Mouse (Mus musculus) neural tube, embryonic 11.5 days (tissue): ENCODE results near the gene Mrgprf. TPM values are rescaled to one million over a fixed set of nuclear protein-coding genes. Genes with fewer than 3 reads are reported as not detected.
A peak's percentile ranks its signal among the peaks of the same experiment; 100 is the strongest.

Source experiments
- ATAC-seq: fragments of 200-750 bp; cut with Nextera tagmentation; 2 replicates; pipeline ENCODE4 v1.8.0; 2017; ENCODE audit warnings: moderate number of reproducible peaks, mild to moderate bottlenecking, moderate TSS enrichment, moderate library complexity; ENCODE audit not compliant: insufficient read depth, low FRiP score, low TSS enrichment
- DNase-seq: peaks from one replicate; pipeline ENCODE4 v3.0.0-alpha.2; 2015; ENCODE audit warnings: low spot score
- H3K27ac ChIP-seq: fragments of 300-500 bp; sonication (generic); 2 replicates; pipeline ENCODE4 v1.5.1; 2014; ENCODE audit warnings: low read depth, mild to moderate bottlenecking, low read length
- H3K27me3 ChIP-seq: fragments of 300-500 bp; sonication (generic); 2 replicates; pipeline ENCODE4 v1.6.1; 2014; ENCODE audit warnings: mild to moderate bottlenecking, low read length, mixed read lengths; ENCODE audit not compliant: control insufficient read depth, insufficient read depth
- H3K36me3 ChIP-seq: fragments of 300-500 bp; sonication (generic); 2 replicates; pipeline ENCODE4 v1.6.1; 2014; ENCODE audit warnings: mild to moderate bottlenecking, low read length, moderate library complexity, mixed read lengths; ENCODE audit not compliant: control insufficient read depth, insufficient read depth
- H3K4me1 ChIP-seq: fragments of 300-500 bp; sonication (generic); 2 replicates; pipeline ENCODE4 v1.6.1; 2014; ENCODE audit warnings: low read length, mixed read lengths; ENCODE audit not compliant: control insufficient read depth, insufficient read depth
- H3K4me2 ChIP-seq: fragments of 300-500 bp; sonication (generic); 2 replicates; pipeline ENCODE4 v1.6.1; 2014; ENCODE audit warnings: low read depth, mild to moderate bottlenecking, moderate library complexity
- H3K4me3 ChIP-seq: fragments of 300-500 bp; sonication (generic); 2 replicates; pipeline ENCODE4 v1.5.1; 2014; ENCODE audit warnings: low read depth, low read length
- H3K9ac ChIP-seq: fragments of 300-500 bp; sonication (generic); 2 replicates; pipeline ENCODE4 v1.6.1; 2014; ENCODE audit warnings: mild to moderate bottlenecking, low read length
- H3K9me3 ChIP-seq: fragments of 300-500 bp; sonication (generic); 2 replicates; pipeline ENCODE4 v1.6.1; 2016; ENCODE audit warnings: low read length; ENCODE audit not compliant: control insufficient read depth
- WGBS: fragments of 180-500 bp; shearing (Covaris S2); extraction: QIAGEN DNeasy Blood & Tissue Kit; methylation state at CpG from one replicate; pipeline ENCODE4 v1.1.7; 2014; 5-methylcytosine and 5-hydroxymethylcytosine counted together
- polyA plus RNA-seq: library from polyadenylated mRNA; unstranded; fragments of >200 nt; fragmentation: Nextera tagmentation; extraction: Ambion mirVana; gene quantifications from 2 replicates; pipeline ENCODE4 v1.2.1, GENCODE M21; 2014

Gene Mrgprf
- polyA plus RNA-seq, 1 experiment from 2014 or later, result not detected

- H3K4me3 ChIP-seq, result no peak overlapping the region
- DNase-seq (no peak), ATAC-seq (no peak)
- H3K4me2 ChIP-seq, result no peak overlapping the region
- H3K9ac ChIP-seq, result no peak overlapping the region
- 79% methylated on average over 2 of the region's 2 CpGs for WGBS
- no peak overlapping the region for H3K27ac ChIP-seq
- no peaks in the 10 kb centered on the region for H3K4me1 ChIP-seq
- no peaks in the 10 kb centered on the region for H3K9me3 ChIP-seq
- H3K27me3 ChIP-seq, result no peaks in the 10 kb centered on the region
- H3K36me3 ChIP-seq, result no peaks in the 10 kb centered on the region
Observed at GRCm38 (mm10) chr7:145337889-145338288, 37.3 kb downstream of the Mrgprf start.

DNA sequence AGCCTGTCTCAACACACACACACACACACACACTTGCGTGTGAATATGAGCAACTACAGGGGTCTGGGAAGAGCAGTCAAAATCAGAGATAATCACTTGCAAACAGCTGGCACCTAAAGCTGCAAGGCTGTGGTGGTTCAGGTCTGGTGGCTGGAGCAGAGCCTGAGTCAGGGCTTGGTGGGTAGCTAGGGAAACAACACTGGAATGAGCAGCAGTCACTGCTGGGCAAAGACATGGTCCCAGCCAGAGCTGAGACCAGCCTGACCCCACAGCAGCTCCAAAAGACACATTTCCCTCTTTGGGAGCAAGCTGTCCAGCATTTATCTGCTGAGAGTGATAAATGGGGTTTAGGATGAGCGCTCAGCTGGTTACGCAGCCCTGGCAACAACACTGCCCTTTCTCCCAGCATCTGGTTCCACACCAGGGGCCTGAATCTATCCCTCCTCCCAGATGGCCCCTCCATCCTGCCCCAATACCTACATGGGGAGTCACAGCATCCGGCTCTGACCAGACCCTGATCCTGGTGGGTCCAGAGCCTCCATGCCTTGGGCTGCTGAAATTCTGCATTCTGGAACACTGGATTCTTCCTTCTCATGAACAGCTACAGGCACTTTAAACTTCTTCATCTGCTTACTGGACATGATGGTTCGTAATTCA lies 39.7 kb downstream of the Mrgprf start:
- peak; percentile 41 for DNase-seq
- ATAC-seq, result no peak

More for the DNA sequence above, 39.7 kb downstream of the Mrgprf start:
- no peak overlapping the region for H3K4me2 ChIP-seq
- H3K4me3 ChIP-seq, result no peak overlapping the region
- no peaks in the 10 kb centered on the region for H3K27me3 ChIP-seq
- 89% methylated on average over 5 of the region's 5 CpGs for WGBS
- no peaks in the 10 kb centered on the region for H3K9me3 ChIP-seq
- H3K9ac ChIP-seq, result no peak overlapping the region
- no peaks in the 10 kb centered on the region for H3K4me1 ChIP-seq
- H3K36me3 ChIP-seq, result no peaks in the 10 kb centered on the region
- H3K27ac ChIP-seq, result no peak overlapping the region

Other genes with a start within 250 kb of the Mrgprf start
- not detected in 2 replicates for gene 1810010D01Rik, start 92.7 kb upstream of the Mrgprf start, polyA plus RNA-seq
- 1.8 and 2.4 TPM in 2 replicates for gene Tpcn2, start 16.8 kb upstream of the Mrgprf start, polyA plus RNA-seq
- gene Mrgprd, start 14.0 kb downstream of the Mrgprf start, polyA plus RNA-seq, result not detected in 2 replicates